Mouse (Mus musculus): ENCODE measurements around the gene Lin7a. TPM values are rescaled to one million over a fixed set of nuclear protein-coding genes. Genes with fewer than 3 reads are reported as not detected.

Gene Lin7a
- 10 to 100 TPM; 27.0 to 32.1 TPM for total RNA-seq (2021)
- long read RNA-seq, transcript Lin7a-201 (6 exons, 2,363 nt): major isoform, 8 of 20 reads
- long read RNA-seq, partial matches to known transcripts: 3 of 20 reads
- long read RNA-seq, other reads (novel, unspliced or antisense): 7 of 20 reads

DNA sequence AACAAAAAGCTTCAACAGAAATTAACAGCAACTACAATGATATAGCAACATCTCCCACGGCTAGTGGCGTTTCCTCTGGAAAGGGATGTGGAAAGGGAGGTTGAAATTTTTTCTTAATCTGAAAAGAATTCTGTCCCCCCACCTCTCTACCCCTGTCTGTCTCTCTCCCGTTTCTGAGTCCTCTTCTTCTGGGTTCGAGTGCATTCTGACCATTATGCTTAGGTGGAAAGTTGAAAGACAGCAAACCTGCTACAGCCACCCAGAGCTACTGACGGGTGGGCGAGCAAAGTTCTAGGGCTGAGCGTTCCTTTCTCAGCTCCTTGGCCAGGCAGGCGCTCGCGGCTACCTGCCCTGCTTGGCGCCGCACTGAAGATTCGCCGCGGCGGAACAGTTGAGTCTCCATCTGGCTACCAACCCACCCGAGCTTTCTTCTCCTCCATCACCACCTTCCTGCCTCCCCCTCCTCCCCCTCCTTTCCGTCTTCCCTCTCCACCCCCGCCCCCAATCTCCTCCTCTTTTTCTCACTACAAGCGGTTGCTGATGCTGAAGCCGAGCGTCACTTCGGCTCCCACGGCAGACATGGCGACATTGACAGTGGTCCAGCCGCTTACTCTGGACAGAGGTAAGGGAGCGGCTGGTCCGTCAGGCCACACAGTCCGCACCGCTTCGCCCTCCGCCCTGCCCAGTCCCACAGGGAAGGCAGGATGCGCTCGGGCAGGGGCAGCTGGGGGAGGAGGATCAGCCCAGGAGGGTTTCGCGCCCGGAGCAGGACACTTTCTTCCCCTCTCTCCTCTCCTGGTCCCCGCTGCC lies at the start of gene Lin7a:
Lin7a (plus strand) TSS at position 366 of the 810 bp plus-strand sequence.
- peak; percentile 15 to 49 for DNase-seq (ENCODE audit: low spot score in 2 of 2)

GRCm38 (mm10) chr10:107221726-107222125 lies 49.8 kb upstream of the Lin7a start:
- DNase-seq (ENCODE audit: low spot score in 2 of 2): no peak

DNA sequence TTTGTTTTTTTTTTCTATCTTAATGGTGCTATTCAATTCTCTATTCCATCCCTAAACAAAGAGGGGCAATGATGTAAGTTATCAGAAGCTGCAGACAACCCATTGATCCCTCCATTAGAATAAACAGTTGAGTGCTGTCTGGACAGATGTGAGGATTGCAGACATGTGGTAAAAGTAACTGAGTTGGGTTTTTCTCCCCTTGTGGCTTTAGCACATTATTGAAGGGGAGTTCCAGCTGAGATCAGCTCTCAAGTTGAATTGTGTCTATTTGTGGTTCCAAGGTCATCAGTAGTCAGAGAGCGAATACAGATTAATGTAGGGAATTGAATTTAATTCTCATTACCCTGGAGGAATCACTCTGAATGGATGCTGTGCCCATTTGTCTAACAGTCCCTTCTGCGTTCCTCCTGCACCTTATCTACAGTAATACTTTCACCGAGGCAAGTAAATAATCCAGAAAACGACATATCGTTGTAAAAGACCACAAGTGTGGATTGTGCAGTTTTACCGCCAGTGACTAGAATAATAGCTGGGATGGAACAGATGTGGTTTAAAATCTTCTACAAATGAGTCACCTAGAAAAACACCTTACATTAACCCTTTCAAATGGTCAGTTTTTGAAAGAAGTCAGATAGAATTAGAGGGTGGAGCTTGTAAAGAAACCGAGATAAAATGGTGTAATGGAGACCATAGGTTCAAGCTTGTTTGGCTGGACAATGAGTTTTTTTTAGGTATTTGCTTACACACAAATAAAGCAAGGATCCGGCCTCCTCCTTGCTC lies 48.9 kb upstream of the Lin7a start:
- no peak for DNase-seq (ENCODE audit: low spot score in 2 of 2)

DNA sequence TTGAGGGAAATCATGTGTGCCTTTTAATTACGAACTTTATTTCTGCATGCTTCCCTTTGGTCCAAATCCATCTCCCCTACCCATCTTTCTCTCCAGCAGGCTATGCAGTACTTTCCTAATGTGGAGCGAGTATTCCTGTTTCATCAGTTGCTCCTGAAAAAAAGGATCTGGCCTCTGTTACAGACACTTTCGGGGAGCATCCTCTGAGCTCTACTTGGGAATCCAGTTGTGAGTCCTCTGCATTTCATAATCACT lies 48.4 kb upstream of the Lin7a start:
- no peak for DNase-seq (ENCODE audit: low spot score in 2 of 2)

GRCm38 (mm10) chr10:107223821-107224220 lies 47.7 kb upstream of the Lin7a start:
- DNase-seq (ENCODE audit: low spot score in 2 of 2): no peak

DNA sequence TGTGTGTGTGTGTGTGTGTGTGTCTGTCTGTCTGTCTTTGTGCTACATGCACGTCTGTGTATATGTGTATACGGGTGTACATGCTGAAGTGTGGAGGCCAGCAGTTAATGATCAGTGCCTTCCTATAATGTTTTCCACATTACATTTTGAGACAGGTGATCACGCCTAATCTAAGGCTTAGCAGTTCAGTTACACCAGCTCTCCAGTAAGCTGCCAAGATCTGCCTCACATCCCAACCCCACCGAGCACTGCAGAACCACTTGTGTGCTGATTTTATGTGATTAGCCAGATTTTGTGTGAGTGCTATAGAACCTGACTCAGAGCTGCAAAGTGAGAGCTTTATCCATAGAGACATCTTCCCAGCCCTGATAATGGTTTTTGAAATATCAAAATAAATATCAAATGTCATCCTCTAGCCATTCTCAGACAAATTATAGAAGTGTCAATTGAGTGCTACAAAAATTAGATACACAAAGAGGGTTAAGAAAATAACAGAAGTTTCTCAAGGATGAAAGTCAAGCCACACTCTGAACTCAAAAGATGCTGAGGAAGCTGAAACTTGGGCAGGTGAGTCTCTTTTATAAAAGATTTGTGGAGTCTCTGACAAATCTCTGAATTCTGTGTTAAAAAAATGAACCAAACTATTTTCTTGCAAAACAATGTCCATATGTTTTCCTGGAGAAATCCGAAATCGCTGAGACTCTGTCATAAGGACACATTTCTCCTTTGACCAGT lies 46.7 kb upstream of the Lin7a start:
- DNase-seq (ENCODE audit: low spot score in 2 of 2): no peak

- DNase-seq (ENCODE audit: low spot score in 2 of 2): no peak
Observed at GRCm38 (mm10) chr10:107225331-107225835, 46.1 kb upstream of the Lin7a start.

GRCm38 (mm10) chr10:107225871-107226270 lies 45.6 kb upstream of the Lin7a start:
- no peak for DNase-seq (ENCODE audit: low spot score in 2 of 2)

DNA sequence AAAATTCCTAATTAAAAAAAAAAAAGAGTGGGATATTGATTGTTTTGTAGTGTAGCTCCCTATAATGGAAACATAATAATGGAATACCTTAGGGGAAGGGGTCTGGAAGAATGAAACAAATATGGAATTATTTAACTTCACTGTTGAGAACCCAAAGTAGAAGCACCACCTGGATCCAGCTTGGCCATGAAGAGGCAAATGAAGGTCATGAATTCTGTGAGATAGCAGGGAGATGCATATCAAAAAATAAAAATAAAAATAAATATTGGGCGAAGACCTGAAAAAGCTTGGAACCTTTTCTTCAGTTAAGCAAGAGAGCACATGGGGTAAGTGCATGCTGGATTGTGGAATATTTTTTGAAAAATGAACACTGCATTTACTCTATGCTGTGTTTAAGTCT lies 43.6 kb upstream of the Lin7a start:
- no peak for DNase-seq (ENCODE audit: low spot score in 2 of 2)

- DNase-seq (ENCODE audit: low spot score in 2 of 2): no peak
Observed at GRCm38 (mm10) chr10:107228776-107229175, 42.7 kb upstream of the Lin7a start.

DNA sequence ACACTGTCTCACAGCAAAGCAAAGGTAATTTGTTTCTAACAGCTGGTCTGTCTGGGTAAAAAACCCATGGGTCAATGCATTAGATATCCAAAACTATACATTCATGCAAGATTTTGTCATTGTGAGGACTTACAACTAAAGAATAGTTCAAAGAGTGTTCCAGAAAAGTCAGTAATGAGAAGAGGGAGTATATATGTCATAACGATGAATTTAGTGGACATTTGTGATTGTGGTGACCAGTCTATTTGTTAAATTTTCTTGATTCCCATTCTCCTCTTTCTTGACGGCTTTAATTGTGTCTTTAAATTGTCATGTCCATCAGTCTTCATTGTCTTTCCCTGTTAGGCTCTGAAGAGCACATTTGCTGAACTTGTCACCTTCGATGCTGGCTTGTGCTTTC lies 42.1 kb upstream of the Lin7a start:
- no peak for DNase-seq (ENCODE audit: low spot score in 2 of 2)

DNA sequence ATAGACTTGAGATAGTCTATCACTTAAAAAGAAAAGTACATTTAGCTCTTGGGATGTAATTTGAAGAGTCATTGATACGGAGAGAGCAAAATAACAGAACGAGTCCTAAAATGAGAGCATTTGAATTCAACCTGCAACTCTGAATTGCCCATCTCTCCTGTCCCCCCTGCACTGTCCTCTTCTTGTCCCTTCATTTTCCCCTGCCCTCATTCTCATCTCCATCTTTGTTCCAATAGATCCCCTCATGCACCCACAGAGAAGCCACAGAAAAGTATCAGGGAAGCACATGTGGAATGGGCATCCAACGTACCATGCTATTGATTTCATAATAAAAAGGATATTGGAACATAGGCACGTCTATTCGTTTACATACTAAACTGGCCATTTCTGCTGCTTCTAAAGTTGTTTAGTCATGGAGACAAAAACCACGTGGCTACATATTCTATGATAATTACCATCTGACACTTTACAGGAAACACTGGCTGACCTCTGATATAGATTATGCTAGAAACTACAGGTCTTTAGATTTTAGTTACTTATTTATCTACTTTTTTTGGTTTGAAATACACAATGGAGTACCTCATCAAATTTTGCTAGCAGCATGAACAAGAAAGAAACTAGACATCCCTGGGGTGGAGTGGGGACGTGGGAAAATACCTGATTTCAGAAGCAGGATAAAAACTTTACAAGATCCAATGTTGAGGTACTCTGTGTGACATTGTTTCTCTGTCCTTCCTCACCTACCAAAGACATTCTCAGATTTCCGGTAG lies 41.2 kb upstream of the Lin7a start:
- no peak for DNase-seq (ENCODE audit: low spot score in 2 of 2)

DNA sequence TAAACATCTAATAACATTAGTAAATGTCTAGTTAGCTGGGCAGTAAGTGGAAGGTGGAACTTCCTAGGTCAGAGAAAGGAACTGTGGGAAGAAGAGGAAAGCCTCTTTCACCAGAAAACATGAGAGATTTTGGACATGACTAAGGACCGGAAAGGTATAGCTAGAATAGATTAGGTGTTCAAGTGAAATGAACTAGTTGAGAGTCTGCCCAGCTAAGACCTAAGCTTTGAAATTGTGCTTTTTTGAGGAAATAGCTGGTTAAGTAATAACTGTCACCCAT lies 40.7 kb upstream of the Lin7a start:
- no peak for DNase-seq (ENCODE audit: low spot score in 2 of 2)

DNA sequence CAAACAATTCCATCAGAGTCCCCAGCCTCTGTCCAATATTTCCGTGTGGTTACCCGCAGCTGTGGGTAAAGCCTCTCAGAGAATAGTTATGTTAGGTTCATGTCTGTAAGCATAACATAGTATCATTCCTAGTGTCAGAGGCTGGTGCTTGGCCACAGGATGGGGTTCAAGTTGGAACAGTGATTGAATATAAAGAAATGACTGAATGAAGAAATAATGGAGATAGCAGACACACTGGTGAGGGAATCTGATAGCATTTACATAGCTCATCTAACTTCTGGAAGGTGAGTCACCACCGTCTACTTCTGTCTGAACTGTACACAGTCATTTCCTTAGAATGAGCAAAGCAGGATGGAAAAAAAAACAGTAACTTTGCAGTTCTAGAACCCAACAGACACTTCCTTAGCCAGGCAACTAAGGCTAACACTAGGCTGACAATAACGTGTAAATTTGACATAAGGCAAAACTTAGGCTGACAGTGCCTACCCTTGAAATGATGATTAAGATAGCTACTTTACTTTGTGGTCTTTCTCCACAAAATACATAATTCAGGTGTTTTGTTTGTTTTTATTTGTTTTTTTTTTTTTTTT lies 40.0 kb upstream of the Lin7a start:
- DNase-seq (ENCODE audit: low spot score in 2 of 2): no peak

DNA sequence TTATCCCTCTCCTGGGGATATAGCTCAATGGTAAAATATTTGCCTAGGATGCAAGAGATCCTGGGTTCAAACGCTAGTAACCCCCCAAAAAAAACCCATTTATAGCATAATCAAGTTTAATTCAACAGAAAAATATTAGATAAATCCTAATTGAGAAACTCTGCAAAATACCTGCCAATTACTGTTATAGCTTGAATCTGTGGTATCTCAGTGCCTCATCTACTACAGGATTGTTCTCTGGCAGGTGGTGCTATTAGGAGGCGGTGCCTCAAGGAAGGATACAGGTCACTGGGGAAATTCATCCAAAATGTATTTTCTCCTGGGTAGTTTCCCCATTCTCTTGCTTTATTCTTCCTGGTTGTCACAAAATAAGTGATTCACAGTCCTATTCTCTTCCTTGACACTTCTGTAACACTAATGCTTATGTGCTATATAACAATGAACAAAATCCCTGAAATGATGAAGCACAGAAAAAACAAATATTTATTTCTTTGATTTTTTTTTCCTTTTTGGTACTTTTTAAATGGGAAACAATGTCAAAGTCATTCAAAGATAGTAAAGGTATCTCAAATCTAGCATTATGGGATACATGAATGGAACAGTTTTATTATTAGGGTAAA lies 38.9 kb upstream of the Lin7a start:
- no peak for DNase-seq (ENCODE audit: low spot score in 2 of 2)

DNA sequence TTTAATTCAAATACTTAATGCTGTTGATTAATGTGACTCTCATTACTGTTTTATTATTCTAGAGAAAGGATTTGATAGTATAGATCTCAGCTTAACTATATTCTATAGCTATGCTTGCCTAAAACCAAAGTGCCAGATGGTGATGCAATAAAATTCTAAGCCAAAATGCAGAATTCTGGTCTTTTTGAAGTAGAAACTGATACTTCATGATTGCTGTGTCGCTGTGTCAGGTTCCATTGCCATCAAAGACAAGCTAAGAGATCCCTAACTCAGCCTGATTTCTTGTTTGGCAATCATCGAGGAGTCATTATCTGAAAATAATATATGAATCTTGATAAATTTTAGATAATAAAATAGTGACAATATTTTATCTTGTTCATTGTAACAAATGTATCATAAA lies 38.3 kb upstream of the Lin7a start:
- DNase-seq (ENCODE audit: low spot score in 2 of 2): no peak

GRCm38 (mm10) chr10:107233825-107234224 lies 37.7 kb upstream of the Lin7a start:
- DNase-seq (ENCODE audit: low spot score in 2 of 2): no peak

GRCm38 (mm10) chr10:107234421-107235400 lies 36.8 kb upstream of the Lin7a start:
- DNase-seq (ENCODE audit: low spot score in 2 of 2): no peak

DNA sequence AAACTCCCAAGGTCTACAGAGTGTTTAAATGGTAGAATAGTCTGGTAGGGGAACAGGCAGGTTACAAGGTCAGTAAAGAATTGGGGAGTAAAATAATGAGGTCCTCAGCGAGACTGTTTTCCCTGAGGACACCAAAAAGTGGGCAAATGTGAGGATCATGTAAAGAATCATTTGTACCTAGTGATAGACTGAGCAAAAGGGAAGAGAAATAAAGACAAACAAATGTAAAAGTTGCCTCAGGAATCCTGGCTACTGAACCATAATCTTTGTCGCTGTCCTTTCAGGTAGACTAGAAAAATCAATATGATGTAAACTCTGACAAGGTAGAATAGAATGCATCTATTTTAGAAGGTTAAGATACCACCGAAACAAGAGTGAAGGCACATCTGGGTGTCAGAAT lies 36.0 kb upstream of the Lin7a start:
- no peak for DNase-seq (ENCODE audit: low spot score in 2 of 2)
